Mouse (Mus musculus) monocyte, adult 5-6 weeks (primary cell): ENCODE measurements around the gene Fbln5. TPM values are rescaled to one million over a fixed set of nuclear protein-coding genes. Genes with fewer than 3 reads are reported as not detected.

Experiments
- ATAC-seq: fragments of 153-309, 156-312 bp; replicated peaks from 2 replicates; pipeline ENCODE4 v1.8.0; 2017; ENCODE audit warnings: mild to moderate bottlenecking; ENCODE audit not compliant: low TSS enrichment, insufficient number of reproducible peaks, severe bottlenecking, poor library complexity, low FRiP score
- total RNA-seq: library from RNA; stranded (forward); fragments of 200-1000, 200-491, 200-594 nt; gene quantifications from 3 replicates; pipeline ENCODE4 v1.2.3, GENCODE M21; 2017

Gene Fbln5
- total RNA-seq, result not detected in 3 replicates

GRCm38 (mm10) chr12:101818608-101819370 is at the start of gene Fbln5:
Gene Fbln5 (minus strand): TSS chr12:101819055.
- no peak for ATAC-seq

GRCm38 (mm10) chr12:101862286-101862964 is 43.6 kb upstream of the Fbln5 start:
- no peak for ATAC-seq

- ATAC-seq, result no peak
Measured at GRCm38 (mm10) chr12:101860256-101860655, 41.4 kb upstream of the Fbln5 start.

- ATAC-seq, result no peak
Measured at GRCm38 (mm10) chr12:101858011-101858410, 39.2 kb upstream of the Fbln5 start.

- no peak for ATAC-seq
Measured at GRCm38 (mm10) chr12:101854336-101854735, 35.5 kb upstream of the Fbln5 start.

GRCm38 (mm10) chr12:101851846-101852564 is 33.1 kb upstream of the Fbln5 start:
- no peak for ATAC-seq

GRCm38 (mm10) chr12:101851314-101851713 is 32.5 kb upstream of the Fbln5 start:
- ATAC-seq, result no peak

GRCm38 (mm10) chr12:101836546-101837274 is 17.9 kb upstream of the Fbln5 start:
- no peak for ATAC-seq

GRCm38 (mm10) chr12:101834715-101835114 is 15.9 kb upstream of the Fbln5 start:
- no peak for ATAC-seq

GRCm38 (mm10) chr12:101833776-101834175 is 14.9 kb upstream of the Fbln5 start:
- ATAC-seq, result no peak

GRCm38 (mm10) chr12:101833115-101833506 is 14.3 kb upstream of the Fbln5 start:
- ATAC-seq, result no peak

- no peak for ATAC-seq
Measured at GRCm38 (mm10) chr12:101832179-101833114, 13.6 kb upstream of the Fbln5 start.

GRCm38 (mm10) chr12:101831221-101831620 is 12.4 kb upstream of the Fbln5 start:
- ATAC-seq, result no peak

GRCm38 (mm10) chr12:101823161-101823560 is 4.3 kb upstream of the Fbln5 start:
- ATAC-seq, result no peak

- ATAC-seq, result no peak
Measured at GRCm38 (mm10) chr12:101821596-101821995, 2.7 kb upstream of the Fbln5 start.

GRCm38 (mm10) chr12:101819570-101819969 is 715 bp upstream of the Fbln5 start:
- no peak for ATAC-seq

- no peak for ATAC-seq
Measured at GRCm38 (mm10) chr12:101818246-101818607, 628 bp downstream of the Fbln5 start.

GRCm38 (mm10) chr12:101816810-101817209 is 2.0 kb downstream of the Fbln5 start:
- ATAC-seq, result no peak
